Mouse (Mus musculus) embryonic facial prominence, embryonic 14.5 days (tissue): ENCODE results near the gene Tinf2. TPM values are rescaled to one million over a fixed set of nuclear protein-coding genes. Genes with fewer than 3 reads are reported as not detected.
A peak's percentile ranks its signal among the peaks of the same experiment; 100 is the strongest.

ENCODE experiments used
- ATAC-seq: fragments of 200-750 bp; cut with Nextera tagmentation; 2 replicates; pipeline ENCODE4 v1.8.0; 2017; ENCODE audit warnings: low read depth, moderate number of reproducible peaks, moderate TSS enrichment
- DNase-seq: peaks from one replicate; pipeline ENCODE4 v3.0.0-alpha.2; 2015; ENCODE audit warnings: low spot score
- H3K27ac ChIP-seq: fragments of 300-500 bp; sonication (generic); replicated peaks from 2 replicates; pipeline ENCODE4 v1.5.1; 2014; ENCODE audit warnings: low read depth, mild to moderate bottlenecking, low read length, moderate library complexity
- H3K27me3 ChIP-seq: fragments of 300-500 bp; sonication (generic); replicated peaks from 2 replicates; pipeline ENCODE4 v1.6.1; 2014; ENCODE audit warnings: low read length; ENCODE audit not compliant: control insufficient read depth, insufficient read depth
- H3K36me3 ChIP-seq: fragments of 300-500 bp; sonication (generic); 2 replicates; pipeline ENCODE4 v1.6.1; 2014; ENCODE audit warnings: low read length, mixed read lengths; ENCODE audit not compliant: control insufficient read depth, insufficient read depth
- H3K4me1 ChIP-seq: fragments of 300-500 bp; sonication (generic); 2 replicates; pipeline ENCODE4 v1.6.1; 2014; ENCODE audit warnings: antibody characterized with exemption, low read length; ENCODE audit not compliant: control insufficient read depth, insufficient read depth
- H3K4me2 ChIP-seq: fragments of 300-500 bp; sonication (generic); 2 replicates; pipeline ENCODE4 v1.6.1; 2014; ENCODE audit warnings: low read depth, mild to moderate bottlenecking, low read length, moderate library complexity, mixed read lengths
- H3K4me3 ChIP-seq: fragments of 300-500 bp; sonication (generic); 2 replicates; pipeline ENCODE4 v1.5.1; 2014; ENCODE audit warnings: low read depth, mild to moderate bottlenecking, low read length
- H3K9ac ChIP-seq: fragments of 300-500 bp; sonication (generic); 2 replicates; pipeline ENCODE4 v1.6.1; 2014; ENCODE audit warnings: low read depth, mild to moderate bottlenecking, low read length, moderate library complexity, mixed read lengths
- H3K9me3 ChIP-seq: fragments of 300-500 bp; sonication (generic); 2 replicates; pipeline ENCODE4 v1.6.1; 2016; ENCODE audit warnings: low read length; ENCODE audit not compliant: control insufficient read depth
- WGBS: fragments of 180-500 bp; shearing (Covaris S2); extraction: QIAGEN DNeasy Blood & Tissue Kit; methylation state at CpG from one replicate; pipeline ENCODE4 v1.1.7; 2014; 5-methylcytosine and 5-hydroxymethylcytosine counted together
- polyA plus RNA-seq: library from polyadenylated mRNA; unstranded; fragments of >200 nt; fragmentation: Nextera tagmentation; extraction: Ambion mirVana; gene quantifications from 2 replicates; pipeline ENCODE4 v1.2.1, GENCODE M21; 2014

Gene Tinf2
- polyA plus RNA-seq, 1 experiment from 2014 or later, result 32.2 TPM

- Histone ChIP-seq H3K27me3 (no peaks in the 10 kb centered on the region), H3K36me3 (peaks cover 36% of the 10 kb centered on the region), H3K4me2 (peak overlapping the region; percentile 82), H3K4me1 (no peaks in the 10 kb centered on the region), H3K4me3 (peak overlapping the region; percentile 81), H3K9me3 (no peaks in the 10 kb centered on the region), H3K27ac (peak overlapping the region; percentile 92), H3K9ac (peak overlapping the region; percentile 84)
- DNase-seq, result no peak
- peak; percentile 19 for ATAC-seq
- WGBS, result 12% methylated on average over 3 of the region's 3 CpGs
Measured at GRCm38 (mm10) chr14:55682118-55682493, 486 bp upstream of the Tinf2 start.

- H3K36me3 ChIP-seq, result peaks cover 60% of the 10 kb centered on the region
Measured at GRCm38 (mm10) chr14:55677615-55678014, 4.0 kb downstream of the Tinf2 start.

GRCm38 (mm10) chr14:55672741-55673060 lies 8.9 kb downstream of the Tinf2 start:
- Histone ChIP-seq H3K27ac (no peak overlapping the region), H3K4me1 (peaks cover 14% of the 10 kb centered on the region), H3K4me2 (peak overlapping the region; percentile 95), H3K27me3 (no peaks in the 10 kb centered on the region), H3K9me3 (no peaks in the 10 kb centered on the region), H3K9ac (peak overlapping the region; percentile 80), H3K4me3 (peak overlapping the region; percentile 64), H3K36me3 (peaks cover 42% of the 10 kb centered on the region)
- DNase-seq (no peak), ATAC-seq (no peak)
- WGBS, result 71% methylated on average over 7 of the region's 7 CpGs

More at GRCm38 (mm10) chr14:55677615-55678014, 4.0 kb downstream of the Tinf2 start:
- Histone ChIP-seq H3K9ac (no peak overlapping the region), H3K4me3 (no peak overlapping the region), H3K9me3 (no peaks in the 10 kb centered on the region), H3K27ac (no peak overlapping the region), H3K4me2 (no peak overlapping the region), H3K4me1 (peaks cover 4% of the 10 kb centered on the region), H3K27me3 (no peaks in the 10 kb centered on the region)
- WGBS, result 90% methylated on average over 4 of the region's 4 CpGs
- ATAC-seq, result no peak
- no peak for DNase-seq

GRCm38 (mm10) chr14:55671833-55672740 lies 9.5 kb downstream of the Tinf2 start, which contains the start of the genes Gmpr2 and Nedd8:
Gmpr2 (plus strand) TSS chr14:55671941.
Nedd8 (minus strand) TSS chr14:55672124.
- H3K9ac ChIP-seq, result peak within 1 kb of the TSS; percentile 80
- peaks cover 35% of the 10 kb centered on the region for H3K36me3 ChIP-seq
- H3K9me3 ChIP-seq, result no peaks in the 10 kb centered on the region
- H3K4me2 ChIP-seq, result peak within 1 kb of the TSS; percentile 95
- ATAC-seq, result peak; percentile 98
- H3K4me3 ChIP-seq, result peak within 1 kb of the TSS; percentile 64
- DNase-seq, result peak; percentile 99
- peaks cover 14% of the 10 kb centered on the region for H3K4me1 ChIP-seq
- H3K27me3 ChIP-seq, result no peaks in the 10 kb centered on the region
- WGBS, result 1% methylated on average over 36 of the region's 38 CpGs
- peak within 1 kb of the TSS; percentile 86 for H3K27ac ChIP-seq

GRCm38 (mm10) chr14:55671486-55671832 lies 10.2 kb downstream of the Tinf2 start:
- peak; percentile 65 for ATAC-seq
- 0% methylated on average over 9 of the region's 12 CpGs for WGBS
- H3K36me3 ChIP-seq, result peaks cover 34% of the 10 kb centered on the region
- H3K4me2 ChIP-seq, result peak overlapping the region; percentile 95
- peaks cover 14% of the 10 kb centered on the region for H3K4me1 ChIP-seq
- no peaks in the 10 kb centered on the region for H3K9me3 ChIP-seq
- H3K27ac ChIP-seq, result peak overlapping the region; percentile 86
- H3K27me3 ChIP-seq, result no peaks in the 10 kb centered on the region
- H3K4me3 ChIP-seq, result peak overlapping the region; percentile 64
- H3K9ac ChIP-seq, result peak overlapping the region; percentile 80
- DNase-seq, result no peak

- Histone ChIP-seq H3K9ac (peak overlapping the region; percentile 82), H3K4me1 (peaks cover 13% of the 10 kb centered on the region; the same call in 1 of the 2 replicates), H3K9me3 (no peaks in the 10 kb centered on the region), H3K36me3 (peaks cover 37% of the 10 kb centered on the region), H3K27me3 (no peaks in the 10 kb centered on the region), H3K4me2 (peak overlapping the region; percentile 65), H3K27ac (peak overlapping the region; percentile 59), H3K4me3 (peak overlapping the region; percentile 78)
- 31% methylated on average over 2 of the region's 2 CpGs for WGBS
- ATAC-seq, result peak; percentile 35
- no peak for DNase-seq
Measured at GRCm38 (mm10) chr14:55660636-55661035, 21.0 kb downstream of the Tinf2 start.

- Histone ChIP-seq H3K4me3 (peak within 1 kb of the TSS; percentile 78), H3K4me2 (peak within 1 kb of the TSS; percentile 65), H3K9ac (peak within 1 kb of the TSS; percentile 82), H3K9me3 (no peaks in the 10 kb centered on the region), H3K27me3 (no peaks in the 10 kb centered on the region), H3K36me3 (peaks cover 37% of the 10 kb centered on the region), H3K4me1 (peaks cover 13% of the 10 kb centered on the region; the same call in 1 of the 2 replicates), H3K27ac (peak within 1 kb of the TSS; percentile 84)
- WGBS, result under 1% methylated on average over 37 of the region's 39 CpGs
- ATAC-seq, result peak; percentile 97
- peak; percentile 95 for DNase-seq
Measured at GRCm38 (mm10) chr14:55659960-55660573, 21.6 kb downstream of the Tinf2 start, which contains the start of gene Mdp1. Mdp1 (minus strand) TSS chr14:55660508.

- no peaks in the 10 kb centered on the region for H3K9me3 ChIP-seq
- H3K4me3 ChIP-seq, result no peak overlapping the region
- H3K36me3 ChIP-seq, result peaks cover 27% of the 10 kb centered on the region
- ATAC-seq (no peak), DNase-seq (no peak)
- WGBS, result 94% methylated on average over 5 of the region's 5 CpGs
- peaks cover 13% of the 10 kb centered on the region; the same call in 1 of the 2 replicates for H3K4me1 ChIP-seq
- no peaks in the 10 kb centered on the region for H3K27me3 ChIP-seq
- no peak overlapping the region for H3K27ac ChIP-seq
- no peak overlapping the region for H3K9ac ChIP-seq
- H3K4me2 ChIP-seq, result no peak overlapping the region
Measured at GRCm38 (mm10) chr14:55658011-55658410, 23.6 kb downstream of the Tinf2 start.
